Mouse (Mus musculus) large intestine, adult 2 months (tissue): ENCODE measurements around the gene Ilf2. TPM values are rescaled to one million over a fixed set of nuclear protein-coding genes. Genes with fewer than 3 reads are reported as not detected.

Experiments used
- DNase-seq: peaks from one replicate; pipeline ENCODE4 v3.0.0-alpha.2; 2012; ENCODE audit warnings: low read depth, low spot score
- WGBS: fragments of 180-500 bp; shearing (Covaris S2); methylation state at CpG from one replicate; pipeline ENCODE4 v1.1.7; 2018; 5-methylcytosine and 5-hydroxymethylcytosine counted together
- polyA plus RNA-seq: library from polyadenylated mRNA; depleted of rRNA; stranded (reverse); fragments of >200 nt; gene quantifications from 2 replicates; pipeline ENCODE4 v1.2.3, GENCODE M21; 2012; rRNA removed

The Ilf2 gene
- polyA plus RNA-seq = 21.4 and 23.6 TPM in 2 replicates

- WGBS = under 1% methylated on average over 45 of the region's 45 CpGs
- peak; percentile 94 for DNase-seq
Measured at GRCm38 (mm10) chr3:90475831-90476611, at the start of gene Ilf2. TSS of gene Ilf2 (plus strand) at chr3:90476126.

GRCm38 (mm10) chr3:90427574-90427973 is 48.4 kb upstream of the Ilf2 start:
- 57% methylated on average over 1 of the region's 1 CpGs for WGBS
- no peak for DNase-seq

DNA sequence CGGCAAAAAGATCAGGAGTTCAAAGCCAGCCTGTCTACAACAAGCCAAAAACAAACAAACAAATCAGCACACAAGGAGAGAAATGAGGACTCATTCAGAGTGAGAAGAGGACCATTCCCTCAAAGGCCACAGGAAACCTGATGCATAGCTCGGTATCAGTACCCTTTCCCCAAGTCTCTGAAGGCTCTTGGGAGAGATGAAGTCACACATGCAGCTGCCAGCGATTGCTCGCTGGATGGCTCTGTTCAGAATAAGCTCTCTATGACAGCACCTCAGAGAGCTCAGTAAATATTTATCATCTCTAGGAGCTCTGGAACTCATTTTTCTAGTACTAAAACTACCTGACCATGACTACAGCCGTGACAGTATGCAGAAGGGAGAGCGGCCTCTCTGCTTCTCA is 47.7 kb upstream of the Ilf2 start:
- 73% methylated on average over 6 of the region's 6 CpGs for WGBS

DNA sequence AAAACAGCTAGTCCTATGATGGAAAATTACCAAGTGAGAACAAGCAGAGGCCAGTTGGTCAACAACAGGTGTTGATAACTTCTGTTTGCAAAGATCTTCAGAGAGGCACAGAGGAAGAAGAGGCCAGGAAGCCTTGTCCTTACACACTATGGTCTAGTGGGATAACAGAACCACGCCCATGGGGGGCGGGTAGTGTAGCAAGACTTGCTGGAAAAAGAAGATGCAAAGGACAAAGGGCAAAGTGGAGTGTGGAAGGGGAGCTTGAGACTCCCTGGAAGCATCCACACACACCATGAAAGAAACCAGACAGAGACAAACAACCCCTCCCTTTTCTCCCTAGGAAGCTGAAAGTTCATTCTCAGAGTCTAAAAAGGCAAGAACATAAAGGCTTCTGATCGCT is 46.4 kb upstream of the Ilf2 start:
- WGBS = 59% methylated on average over 3 of the region's 3 CpGs
- DNase-seq = no peak

More for the DNA sequence above, 47.7 kb upstream of the Ilf2 start:
- DNase-seq = no peak

DNA sequence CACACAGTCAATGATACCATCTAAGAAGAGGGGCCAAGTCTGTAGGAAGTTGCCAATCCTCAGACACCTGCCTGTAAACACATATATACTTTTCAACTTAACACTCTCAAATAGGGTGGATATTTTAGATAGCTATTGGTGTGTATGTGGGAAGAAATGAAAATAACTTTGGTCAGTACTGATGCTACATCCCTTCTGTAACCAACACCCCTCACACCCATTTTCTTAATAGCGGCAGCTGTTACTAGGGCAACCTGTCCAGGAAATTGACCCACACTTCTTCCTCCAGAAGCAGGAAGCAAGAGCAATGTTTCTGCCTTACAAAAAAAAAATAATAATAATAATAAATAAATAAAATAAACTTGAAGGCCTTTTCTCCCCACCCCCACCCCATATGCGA is 43.6 kb upstream of the Ilf2 start:
- 10% methylated on average over 2 of the region's 2 CpGs for WGBS
- DNase-seq = no peak

GRCm38 (mm10) chr3:90432811-90433219 is 43.1 kb upstream of the Ilf2 start:
- 0% methylated on average over 12 of the region's 12 CpGs for WGBS
- no peak for DNase-seq

DNA sequence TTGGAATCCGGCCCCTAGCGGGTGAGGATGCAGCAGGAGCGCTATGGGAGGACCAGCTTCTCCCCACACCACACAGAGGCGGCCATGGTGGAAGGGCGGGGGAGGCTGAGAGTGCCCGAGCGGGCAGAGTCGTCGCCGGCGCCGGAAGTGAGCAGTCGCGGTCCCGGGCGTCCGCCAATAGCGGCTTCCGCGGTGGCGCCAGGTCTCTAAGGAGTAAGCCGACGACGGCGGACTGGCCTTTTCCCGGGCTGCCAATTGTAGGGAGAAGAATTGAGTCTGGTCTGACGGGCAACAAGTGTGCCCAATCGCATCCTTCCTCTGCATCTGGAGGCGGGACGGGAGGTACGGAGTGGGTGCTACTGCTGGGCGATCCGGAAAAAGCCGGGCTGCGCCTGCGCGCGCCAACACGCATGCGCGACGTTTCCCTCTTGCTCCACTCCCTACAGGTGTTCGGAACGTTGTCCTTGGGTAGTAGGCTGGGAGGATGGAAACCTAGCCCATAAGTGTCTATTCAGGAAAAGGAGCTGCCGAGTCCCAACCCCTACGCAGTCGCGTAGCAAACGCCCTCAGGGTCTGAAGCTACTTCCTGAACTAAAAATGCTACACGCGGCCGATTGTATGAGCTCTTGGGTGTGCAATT is 42.4 kb upstream of the Ilf2 start, which contains the start of gene Ints3:
Gene Ints3, minus strand, starts transcription at position 242 of the 640 bp plus-strand sequence.
- peak; percentile 99 for DNase-seq
- under 1% methylated on average over 52 of the region's 52 CpGs for WGBS

DNA sequence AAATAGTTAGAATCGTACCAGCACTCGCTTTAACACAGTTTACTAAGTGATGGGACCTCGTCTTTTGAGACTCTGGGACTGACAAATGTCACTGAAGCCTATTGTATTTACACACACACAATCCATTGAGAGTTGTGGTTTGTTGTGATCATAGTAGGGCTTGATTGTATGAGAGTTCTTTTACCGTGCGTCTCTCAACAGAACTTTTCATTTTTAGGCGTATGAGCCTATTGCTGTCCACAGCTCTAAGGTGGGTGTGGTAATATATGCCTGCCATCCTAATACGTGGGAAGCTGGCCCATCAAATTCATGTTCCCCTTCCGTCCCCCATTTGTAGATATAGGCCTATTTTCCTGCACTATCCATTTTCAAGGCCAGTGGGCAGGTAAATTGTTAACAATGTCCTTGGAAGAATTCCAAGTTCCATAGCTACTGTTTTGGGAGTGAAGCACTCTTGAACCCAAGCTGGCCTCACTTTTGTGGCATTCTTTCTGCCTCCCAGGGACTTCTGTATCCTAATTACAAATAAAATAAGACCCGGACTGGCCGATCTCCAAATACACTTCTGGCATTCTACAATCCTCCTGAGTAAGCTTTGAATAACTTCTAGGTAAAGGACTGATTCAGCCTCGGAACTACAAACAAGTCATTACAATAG is 41.7 kb upstream of the Ilf2 start:
- DNase-seq = no peak

DNA sequence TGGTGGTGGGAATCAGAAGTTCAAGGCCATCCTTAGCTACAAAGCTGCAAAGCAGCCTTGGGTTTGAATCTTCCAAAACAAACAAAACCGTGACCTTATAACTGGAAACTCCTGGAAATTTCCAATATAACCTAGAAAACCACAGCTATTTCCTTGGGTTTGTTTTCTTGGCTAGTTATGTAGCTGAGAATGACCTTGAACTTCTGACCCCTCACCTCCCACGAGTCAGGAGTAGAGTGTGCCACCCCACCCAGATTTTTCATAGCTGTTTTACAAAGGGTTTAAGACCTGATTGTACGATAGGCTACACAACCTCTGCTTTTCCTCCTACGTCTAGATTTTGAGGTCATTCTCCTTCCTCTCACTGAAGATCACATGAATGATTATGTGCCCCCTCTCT is 38.8 kb upstream of the Ilf2 start:
- 39% methylated on average over 4 of the region's 4 CpGs for WGBS
- DNase-seq = no peak

More for the DNA sequence above, 41.7 kb upstream of the Ilf2 start:
- 24% methylated on average over 11 of the region's 11 CpGs for WGBS

DNA sequence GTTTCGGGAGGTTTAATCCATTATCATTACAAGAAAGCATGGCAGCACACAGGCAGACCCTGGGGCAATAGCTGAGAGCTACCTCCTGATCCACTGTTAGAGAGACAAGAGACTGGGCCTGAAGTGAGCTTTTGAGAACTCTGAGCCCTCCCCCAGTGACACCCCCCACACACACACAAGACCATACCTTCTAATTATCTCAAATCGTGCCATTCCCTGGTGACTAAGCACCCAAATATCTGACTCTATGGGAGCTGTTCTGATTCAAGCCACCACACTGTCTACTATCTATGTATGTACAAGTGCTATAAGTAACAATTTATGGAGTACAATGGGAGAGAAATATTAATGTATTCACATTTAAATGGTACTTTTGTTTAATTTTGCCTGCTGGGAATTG is 35.2 kb upstream of the Ilf2 start:
- DNase-seq = no peak
- WGBS = 72% methylated on average over 2 of the region's 2 CpGs

DNA sequence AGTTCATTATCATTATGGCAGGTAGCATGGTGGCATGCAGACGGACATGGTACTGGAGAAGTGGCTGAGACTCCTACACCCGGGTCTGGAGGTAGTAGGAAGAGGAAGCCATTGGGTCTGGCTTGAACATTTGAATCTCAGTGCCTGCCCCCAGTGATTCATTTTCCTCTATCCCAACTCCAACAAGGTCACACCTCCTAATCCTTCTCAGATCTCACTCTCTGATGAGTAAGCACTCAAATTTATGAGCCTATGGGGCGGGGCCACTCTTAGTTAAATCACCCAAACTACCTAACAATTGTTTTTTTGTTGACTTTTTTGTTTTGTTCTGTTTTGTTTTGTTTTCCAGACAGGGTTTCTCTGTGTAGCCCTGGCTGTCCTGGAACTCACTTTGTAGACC is 31.9 kb upstream of the Ilf2 start:
- DNase-seq = no peak
- WGBS = 88% methylated on average over 3 of the region's 3 CpGs

- no peak for DNase-seq
- 80% methylated on average over 11 of the region's 11 CpGs for whole genome bisulfite sequencing
Measured at GRCm38 (mm10) chr3:90445417-90446200, 30.3 kb upstream of the Ilf2 start.

GRCm38 (mm10) chr3:90446389-90447122 is 29.4 kb upstream of the Ilf2 start:
- WGBS = 15% methylated on average over 17 of the region's 17 CpGs
- DNase-seq = no peak

GRCm38 (mm10) chr3:90447123-90447494 is 28.8 kb upstream of the Ilf2 start:
- 79% methylated on average over 7 of the region's 7 CpGs for WGBS
- DNase-seq = no peak

DNA sequence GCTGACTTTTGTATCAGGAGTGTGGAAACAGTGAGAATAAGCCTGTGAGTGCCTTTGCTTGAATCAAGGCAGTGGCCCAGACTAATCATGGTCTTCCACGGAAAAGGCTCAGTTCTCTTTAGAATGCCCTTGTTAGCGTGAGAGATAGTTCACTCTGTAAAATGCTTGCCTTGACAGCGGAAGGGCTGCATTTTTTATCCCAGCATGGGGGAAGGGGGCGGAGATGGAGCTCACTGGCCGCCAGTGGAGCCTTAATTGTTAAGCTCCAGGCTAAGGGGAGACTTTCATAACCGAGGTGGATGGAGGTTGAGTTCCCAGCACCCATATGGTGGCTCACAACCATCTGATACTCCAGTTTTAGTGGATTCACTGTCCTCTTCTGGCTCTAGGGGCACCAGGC is 27.3 kb upstream of the Ilf2 start:
- no peak for DNase-seq

GRCm38 (mm10) chr3:90450874-90451273 is 25.1 kb upstream of the Ilf2 start:
- DNase-seq = no peak
- 23% methylated on average over 12 of the region's 12 CpGs for WGBS

More for the DNA sequence above, 27.3 kb upstream of the Ilf2 start:
- WGBS = 85% methylated on average over 6 of the region's 6 CpGs

GRCm38 (mm10) chr3:90451396-90452095 is 24.4 kb upstream of the Ilf2 start:
- 56% methylated on average over 10 of the region's 10 CpGs for WGBS
- DNase-seq = no peak

- 92% methylated on average over 14 of the region's 14 CpGs for WGBS
- no peak for DNase-seq
Measured at GRCm38 (mm10) chr3:90454931-90455330, 21.0 kb upstream of the Ilf2 start.

- DNase-seq = no peak
- 84% methylated on average over 9 of the region's 9 CpGs for WGBS
Measured at GRCm38 (mm10) chr3:90459727-90460126, 16.2 kb upstream of the Ilf2 start.
